Mouse (Mus musculus) testis, adult 2 months (tissue): ENCODE measurements at regions not wholly inside any gene's neighbourhood (a gene's known extent, or its start where the extent isn't known, plus 50 kb on each side); places are given as distances from the start of the nearest gene placed in this dataset.

ENCODE experiments used
- CTCF ChIP-seq: fragments of 200-500 bp; IDR thresholded peaks from 2 replicates; pipeline ENCODE4 v1.5.1; 2012; ENCODE audit warnings: low read depth, mild to moderate bottlenecking, inconsistent platforms, low read length, moderate library complexity; ENCODE audit not compliant: control insufficient read depth, insufficient read depth, insufficient replicate concordance
- POLR2A ChIP-seq: fragments of 200-500 bp; IDR thresholded peaks from 2 replicates; pipeline ENCODE4 v1.6.1; 2012; ENCODE audit warnings: low read depth, mild to moderate bottlenecking, inconsistent platforms, low read length, moderate library complexity; ENCODE audit not compliant: control insufficient read depth

DNA sequence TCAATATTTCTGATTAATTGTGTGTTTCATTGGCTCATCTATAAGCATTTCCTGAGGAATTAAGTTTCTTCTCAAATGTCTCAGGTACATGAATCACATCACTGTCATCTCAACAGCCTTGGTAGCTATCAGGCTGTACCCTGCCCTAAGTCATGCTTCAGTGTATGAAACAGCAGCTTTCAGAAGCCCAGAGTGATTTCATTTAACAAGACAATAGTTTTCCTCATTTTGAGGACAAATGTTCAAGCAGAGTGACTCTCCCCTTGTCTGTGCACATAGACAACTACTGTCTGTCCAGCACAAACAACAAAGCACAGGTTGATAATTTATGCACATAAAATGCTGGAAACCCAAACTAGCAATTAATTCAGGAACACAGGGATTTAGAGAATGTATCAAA is 630.1 kb downstream of the Nebl start:
- TF ChIP-seq CTCF (no peak), POLR2A (no peak)
